Mouse (Mus musculus): ENCODE data around the gene Slc46a2.
A peak's percentile ranks its signal among the peaks of the same experiment; 100 is the strongest.

DNA sequence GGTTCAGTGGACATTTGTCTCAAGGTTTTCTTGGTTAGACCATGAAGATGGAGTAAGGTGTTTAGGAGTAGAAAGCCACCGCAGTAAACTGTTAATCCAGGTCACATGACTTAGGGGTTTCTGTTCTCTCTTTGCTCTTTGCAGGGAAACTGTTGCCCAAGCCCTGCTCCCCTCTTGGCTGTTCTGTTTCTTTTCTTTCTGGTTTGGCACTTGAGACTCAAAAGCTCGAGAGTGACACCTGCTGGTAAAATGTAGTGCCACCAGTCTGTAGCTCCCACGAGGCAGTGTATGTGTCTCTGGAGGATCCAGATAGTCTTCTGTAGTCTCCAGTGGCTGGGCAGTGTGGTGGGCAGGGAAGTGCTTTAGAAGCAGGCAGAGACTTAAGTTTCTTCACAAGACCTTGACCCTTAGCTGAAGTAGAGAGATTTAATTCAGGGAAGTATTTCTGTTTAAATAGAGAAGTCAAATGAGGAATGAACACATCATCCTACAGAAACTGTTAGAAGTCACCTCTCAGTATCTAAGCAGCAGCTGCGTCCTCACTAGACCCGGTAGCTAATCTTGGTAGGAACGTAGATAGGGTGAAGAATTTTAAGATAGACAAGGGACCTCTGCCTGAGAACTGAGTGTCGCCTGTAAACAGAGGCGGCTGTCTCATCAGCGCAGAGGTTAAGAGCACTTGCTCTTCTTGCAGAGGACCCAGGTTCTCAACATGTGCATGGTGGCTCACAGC is 43.8 kb downstream of the Slc46a2 start:
- 0 out of 2 replicates have a peak, but pooled peaks have one; percentile 21 for TF ChIP-seq CTCF (IDR thresholded peaks at IDR 0.05; ENCODE audit: borderline replicate concordance, insufficient read depth, low read length)
- TF ChIP-seq POLR2A (IDR thresholded peaks at IDR 0.05; ENCODE audit: low read depth, low read length) = no peak

Measured in embryonic fibroblast, embryonic 13.5 days (primary cell).